Mouse (Mus musculus) midbrain, embryonic 15.5 days (tissue): ENCODE results near the gene Gdf2. TPM values are rescaled to one million over a fixed set of nuclear protein-coding genes. Genes with fewer than 3 reads are reported as not detected.
A peak's percentile ranks its signal among the peaks of the same experiment; 100 is the strongest.

Experiments
- ATAC-seq: fragments of 200-750 bp; cut with Nextera tagmentation; replicated peaks from 2 replicates; pipeline ENCODE4 v1.8.0; 2017; ENCODE audit warnings: moderate TSS enrichment
- H3K27ac ChIP-seq: fragments of 300-500 bp; sonication (generic); 2 replicates; pipeline ENCODE4 v1.5.1; 2015; ENCODE audit warnings: mild to moderate bottlenecking, inconsistent platforms
- H3K27me3 ChIP-seq: fragments of 300-500 bp; sonication (generic); replicated peaks from 2 replicates; pipeline ENCODE4 v1.6.1; 2015; ENCODE audit warnings: inconsistent platforms
- H3K36me3 ChIP-seq: fragments of 300-500 bp; sonication (generic); replicated peaks from 2 replicates; pipeline ENCODE4 v1.6.1; 2015; ENCODE audit warnings: inconsistent platforms
- H3K4me1 ChIP-seq: fragments of 300-500 bp; sonication (generic); 2 replicates; pipeline ENCODE4 v1.6.1; 2015; ENCODE audit warnings: inconsistent platforms
- H3K4me2 ChIP-seq: fragments of 300-500 bp; sonication (generic); 2 replicates; pipeline ENCODE4 v1.6.1; 2015; ENCODE audit warnings: inconsistent platforms, mild to moderate bottlenecking, moderate library complexity
- H3K4me3 ChIP-seq: fragments of 300-500 bp; sonication (generic); 2 replicates; pipeline ENCODE4 v1.5.1; 2015; ENCODE audit warnings: mild to moderate bottlenecking, inconsistent platforms
- H3K9ac ChIP-seq: fragments of 300-500 bp; sonication (generic); 2 replicates; pipeline ENCODE4 v1.6.1; 2015; ENCODE audit warnings: mild to moderate bottlenecking, inconsistent platforms
- H3K9me3 ChIP-seq: fragments of 300-500 bp; sonication (generic); 2 replicates; pipeline ENCODE4 v1.6.1; 2016; ENCODE audit warnings: inconsistent platforms
- WGBS: fragments of 180-500 bp; shearing (Covaris S2); methylation state at CpG from one replicate; pipeline ENCODE4 v1.1.7; 2015; ENCODE audit warnings: mixed read lengths; 5-methylcytosine and 5-hydroxymethylcytosine counted together
- polyA plus RNA-seq: library from polyadenylated mRNA; unstranded; fragments of >200 nt; fragmentation: Nextera tagmentation; extraction: Ambion mirVana; gene quantifications from 2 replicates; pipeline ENCODE4 v1.2.1, GENCODE M21; 2015

Gene Gdf2
- polyA plus RNA-seq = not detected in 2 replicates

- Histone ChIP-seq H3K27me3 (no peaks in the 10 kb centered on the region), H3K27ac (no peak within 1 kb of the TSS), H3K9ac (no peak within 1 kb of the TSS), H3K4me3 (no peak within 1 kb of the TSS), H3K9me3 (no peaks in the 10 kb centered on the region), H3K4me1 (no peaks in the 10 kb centered on the region), H3K36me3 (no peaks in the 10 kb centered on the region), H3K4me2 (no peak within 1 kb of the TSS)
- 80% methylated on average over 8 of the region's 8 CpGs for WGBS
- no peak for ATAC-seq
Observed at GRCm38 (mm10) chr14:33940739-33941138, at the start of gene Gdf2. Gene Gdf2 (plus strand): TSS chr14:33941039.

- Histone ChIP-seq H3K9ac (no peak overlapping the region), H3K9me3 (no peaks in the 10 kb centered on the region), H3K27me3 (no peaks in the 10 kb centered on the region), H3K4me3 (no peak overlapping the region), H3K4me1 (no peaks in the 10 kb centered on the region), H3K27ac (no peak overlapping the region), H3K4me2 (no peak overlapping the region), H3K36me3 (no peaks in the 10 kb centered on the region)
- 82% methylated on average over 3 of the region's 3 CpGs for WGBS
- ATAC-seq = no peak
Observed at GRCm38 (mm10) chr14:33891507-33891906, 49.3 kb upstream of the Gdf2 start.

- WGBS = 82% methylated on average over 5 of the region's 5 CpGs
- H3K27ac ChIP-seq = no peak overlapping the region
Observed at GRCm38 (mm10) chr14:33895777-33896176, 45.1 kb upstream of the Gdf2 start.

GRCm38 (mm10) chr14:33896628-33897300 is 44.1 kb upstream of the Gdf2 start:
- Histone ChIP-seq H3K9me3 (no peaks in the 10 kb centered on the region), H3K36me3 (no peaks in the 10 kb centered on the region), H3K9ac (no peak overlapping the region), H3K27ac (no peak overlapping the region), H3K4me1 (no peaks in the 10 kb centered on the region), H3K4me2 (no peak overlapping the region), H3K4me3 (no peak overlapping the region), H3K27me3 (no peaks in the 10 kb centered on the region; the same call in 1 of the 2 replicates)
- ATAC-seq = no peak
- 30% methylated on average over 9 of the region's 9 CpGs for WGBS

More at GRCm38 (mm10) chr14:33895777-33896176, 45.1 kb upstream of the Gdf2 start:
- Histone ChIP-seq H3K4me3 (no peak overlapping the region), H3K9me3 (no peaks in the 10 kb centered on the region), H3K4me2 (no peak overlapping the region), H3K36me3 (no peaks in the 10 kb centered on the region), H3K9ac (no peak overlapping the region), H3K4me1 (no peaks in the 10 kb centered on the region), H3K27me3 (no peaks in the 10 kb centered on the region; the same call in 1 of the 2 replicates)
- ATAC-seq = no peak

- H3K4me3 ChIP-seq = no peak overlapping the region
- 94% methylated on average over 4 of the region's 4 CpGs for WGBS
Observed at GRCm38 (mm10) chr14:33902783-33903182, 38.1 kb upstream of the Gdf2 start.

GRCm38 (mm10) chr14:33903199-33903598 is 37.6 kb upstream of the Gdf2 start:
- ATAC-seq = no peak
- WGBS = 80% methylated on average over 1 of the region's 1 CpGs
- no peaks in the 10 kb centered on the region for H3K4me1 ChIP-seq
- no peak overlapping the region for H3K4me2 ChIP-seq
- no peak overlapping the region for H3K4me3 ChIP-seq
- no peak overlapping the region for H3K9ac ChIP-seq
- H3K27me3 ChIP-seq = no peaks in the 10 kb centered on the region; the same call in 1 of the 2 replicates
- H3K9me3 ChIP-seq = no peaks in the 10 kb centered on the region
- no peak overlapping the region for H3K27ac ChIP-seq
- no peaks in the 10 kb centered on the region for H3K36me3 ChIP-seq

More at GRCm38 (mm10) chr14:33902783-33903182, 38.1 kb upstream of the Gdf2 start:
- H3K36me3 ChIP-seq = no peaks in the 10 kb centered on the region
- no peak overlapping the region for H3K27ac ChIP-seq
- H3K4me1 ChIP-seq = no peaks in the 10 kb centered on the region
- no peak overlapping the region for H3K9ac ChIP-seq
- no peaks in the 10 kb centered on the region; the same call in 1 of the 2 replicates for H3K27me3 ChIP-seq
- no peaks in the 10 kb centered on the region for H3K9me3 ChIP-seq
- ATAC-seq = no peak
- H3K4me2 ChIP-seq = no peak overlapping the region

- Histone ChIP-seq H3K27me3 (no peaks in the 10 kb centered on the region), H3K4me1 (no peaks in the 10 kb centered on the region), H3K27ac (no peak overlapping the region), H3K4me2 (no peak overlapping the region), H3K9ac (no peak overlapping the region), H3K4me3 (no peak overlapping the region), H3K36me3 (no peaks in the 10 kb centered on the region), H3K9me3 (no peaks in the 10 kb centered on the region)
- no peak for ATAC-seq
Observed at GRCm38 (mm10) chr14:33904851-33905250, 36.0 kb upstream of the Gdf2 start.

GRCm38 (mm10) chr14:33913727-33914126 is 27.1 kb upstream of the Gdf2 start:
- Histone ChIP-seq H3K9ac (no peak overlapping the region), H3K27ac (no peak overlapping the region), H3K27me3 (no peaks in the 10 kb centered on the region), H3K9me3 (no peaks in the 10 kb centered on the region), H3K36me3 (no peaks in the 10 kb centered on the region), H3K4me1 (no peaks in the 10 kb centered on the region), H3K4me3 (no peak overlapping the region), H3K4me2 (no peak overlapping the region)
- WGBS = 36% methylated on average over 3 of the region's 3 CpGs
- no peak for ATAC-seq

GRCm38 (mm10) chr14:33914206-33914605 is 26.6 kb upstream of the Gdf2 start:
- no peak overlapping the region for H3K9ac ChIP-seq
- H3K4me3 ChIP-seq = no peak overlapping the region
- 85% methylated on average over 9 of the region's 9 CpGs for WGBS
- ATAC-seq = no peak
- H3K4me1 ChIP-seq = no peaks in the 10 kb centered on the region
- no peaks in the 10 kb centered on the region for H3K36me3 ChIP-seq
- no peak overlapping the region for H3K27ac ChIP-seq
- H3K9me3 ChIP-seq = no peaks in the 10 kb centered on the region
- H3K27me3 ChIP-seq = no peaks in the 10 kb centered on the region; the same call in 1 of the 2 replicates
- no peak overlapping the region for H3K4me2 ChIP-seq

GRCm38 (mm10) chr14:33920727-33921559 is 19.9 kb upstream of the Gdf2 start:
- H3K27me3 ChIP-seq = peaks cover 27% of the 10 kb centered on the region
- 6% methylated on average over 14 of the region's 14 CpGs for WGBS
- no peaks in the 10 kb centered on the region for H3K9me3 ChIP-seq
- H3K4me2 ChIP-seq = peak overlapping the region; percentile 17; the same call in 1 of the 2 replicates
- no peak overlapping the region for H3K4me3 ChIP-seq
- peaks cover 23% of the 10 kb centered on the region for H3K4me1 ChIP-seq
- H3K36me3 ChIP-seq = no peaks in the 10 kb centered on the region
- no peak overlapping the region for H3K9ac ChIP-seq
- 0 out of 2 replicates have a peak, but pooled peaks have one; percentile 26 for ATAC-seq
- H3K27ac ChIP-seq = no peak overlapping the region

- Histone ChIP-seq H3K9me3 (no peaks in the 10 kb centered on the region), H3K9ac (peak overlapping the region; percentile 49), H3K4me3 (peak overlapping the region; percentile 58), H3K4me1 (peaks cover 23% of the 10 kb centered on the region), H3K4me2 (peak overlapping the region; percentile 97), H3K36me3 (no peaks in the 10 kb centered on the region), H3K27ac (no peak overlapping the region), H3K27me3 (peaks cover 27% of the 10 kb centered on the region)
- no peak for ATAC-seq
- WGBS = 7% methylated on average over 8 of the region's 8 CpGs
Observed at GRCm38 (mm10) chr14:33922771-33923167, 18.1 kb upstream of the Gdf2 start.

GRCm38 (mm10) chr14:33923168-33924070 is 17.4 kb upstream of the Gdf2 start, which contains the start of gene Gdf10:
Gene Gdf10 (plus strand): TSS chr14:33923587.
- Histone ChIP-seq H3K27ac (no peak within 1 kb of the TSS), H3K27me3 (peaks cover 27% of the 10 kb centered on the region), H3K4me1 (peaks cover 23% of the 10 kb centered on the region), H3K36me3 (no peaks in the 10 kb centered on the region), H3K9me3 (no peaks in the 10 kb centered on the region), H3K9ac (peak within 1 kb of the TSS; percentile 49), H3K4me3 (peak within 1 kb of the TSS; percentile 58), H3K4me2 (peak within 1 kb of the TSS; percentile 97)
- WGBS = under 1% methylated on average over 74 of the region's 85 CpGs
- peak; percentile 86 for ATAC-seq
